Mouse (Mus musculus): ENCODE data around the gene Swt1. TPM values are rescaled to one million over a fixed set of nuclear protein-coding genes. Genes with fewer than 3 reads are reported as not detected.
"Not testable (repeated sequence)": the region's sequence is repeated elsewhere in the genome, so short reads cannot be mapped to it uniquely, and the experiment has no call there.

The Swt1 gene
- polyA plus RNA-seq, 1 experiment from 2014 or later = 24.9 TPM

DNA sequence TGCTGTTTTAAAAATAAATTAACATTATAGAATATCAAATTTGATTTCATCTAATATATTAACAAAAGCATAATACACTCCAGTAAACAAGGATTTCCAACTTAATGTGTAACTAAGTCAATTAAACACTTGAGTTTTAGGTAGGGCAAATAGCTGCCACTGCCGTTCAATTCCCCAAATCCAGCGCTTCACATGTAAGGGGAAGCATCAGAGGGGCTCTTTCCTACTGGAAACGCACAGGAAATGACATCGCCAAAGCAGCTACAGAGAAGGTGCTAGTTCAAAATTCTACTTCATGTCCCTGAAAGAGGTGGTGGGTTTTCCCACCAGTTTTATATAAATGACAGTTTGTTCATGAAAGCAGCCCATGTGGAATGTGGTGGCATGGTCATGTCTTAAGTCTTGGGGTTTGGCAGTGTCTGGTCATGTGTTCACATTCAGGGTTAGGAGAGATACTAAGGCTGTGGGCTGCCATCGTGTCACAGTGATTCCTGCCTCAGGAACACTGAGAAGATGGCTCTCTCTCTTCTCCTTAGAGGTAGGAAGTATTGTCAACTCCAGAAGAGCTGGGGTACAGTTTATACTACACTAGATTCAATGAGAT lies 60.4 kb downstream of the Swt1 start:
- WGBS = 83% methylated on average over 5 of the region's 5 CpGs
- Histone ChIP-seq H3K27me3 (ENCODE audit: insufficient read depth, low read length) (no peaks in the 10 kb centered on the region), H3K9ac (no peak overlapping the region), H3K4me1 (ENCODE audit: insufficient read depth) (no peaks in the 10 kb centered on the region), H3K9me3 (ENCODE audit: low read depth, low read length) (no peaks in the 10 kb centered on the region), H3K4me2 (no peak overlapping the region), H3K4me3 (ENCODE audit: low read depth, low read length) (no peak overlapping the region), H3K36me3 (ENCODE audit: insufficient read depth) (peaks cover 81% of the 10 kb centered on the region), H3K27ac (ENCODE audit: low read depth) (no peak overlapping the region)
- ATAC-seq (ENCODE audit: insufficient read depth) = no peak
- TF ChIP-seq CTCF (IDR thresholded peaks at IDR 0.05; ENCODE audit: low read depth) = no peak
- no peak for DNase-seq

DNA sequence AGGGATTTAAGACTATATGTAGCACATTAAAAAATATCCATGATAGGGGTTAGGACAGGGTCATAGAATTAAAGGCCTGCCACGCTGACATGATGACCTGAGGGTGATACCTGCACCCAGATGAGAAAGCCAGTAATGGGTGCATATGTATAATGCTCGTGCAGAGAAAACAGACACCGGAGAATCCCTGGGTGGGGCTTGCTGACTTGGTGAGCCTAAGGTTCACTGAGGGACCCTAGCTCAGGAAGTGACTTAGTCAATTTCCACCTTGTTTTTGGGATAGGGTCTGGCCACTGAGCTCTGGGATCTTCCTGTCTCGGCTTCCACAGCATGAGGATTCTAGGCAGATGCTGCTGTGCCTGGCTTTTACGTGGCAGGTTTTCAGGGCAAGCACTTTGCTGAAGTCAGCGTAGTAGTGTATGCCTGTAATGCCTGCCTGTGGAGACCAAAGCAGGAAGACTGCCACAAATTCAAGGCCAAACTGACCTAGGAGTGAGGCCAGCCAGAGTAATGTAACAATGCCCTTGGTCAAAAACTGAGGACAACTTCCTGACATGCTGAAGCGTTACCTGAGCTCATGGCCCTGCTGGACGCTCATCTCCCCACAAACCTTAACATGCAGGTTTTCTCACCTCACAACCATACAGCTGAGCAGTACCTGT lies 61.2 kb downstream of the Swt1 start:
- Histone ChIP-seq H3K9me3 (ENCODE audit: low read depth, low read length) (no peaks in the 10 kb centered on the region), H3K4me2 (no peak overlapping the region), H3K4me3 (ENCODE audit: low read depth, low read length) (no peak overlapping the region), H3K36me3 (ENCODE audit: insufficient read depth) (peaks cover 88% of the 10 kb centered on the region), H3K27me3 (ENCODE audit: insufficient read depth, low read length) (no peaks in the 10 kb centered on the region), H3K4me1 (ENCODE audit: insufficient read depth) (no peaks in the 10 kb centered on the region), H3K27ac (ENCODE audit: low read depth) (no peak overlapping the region), H3K9ac (no peak overlapping the region)
- 81% methylated on average over 8 of the region's 8 CpGs for WGBS
- DNase-seq = no peak
- TF ChIP-seq CTCF (IDR thresholded peaks at IDR 0.05; ENCODE audit: low read depth) = no peak
- no peak for ATAC-seq (ENCODE audit: insufficient read depth)

DNA sequence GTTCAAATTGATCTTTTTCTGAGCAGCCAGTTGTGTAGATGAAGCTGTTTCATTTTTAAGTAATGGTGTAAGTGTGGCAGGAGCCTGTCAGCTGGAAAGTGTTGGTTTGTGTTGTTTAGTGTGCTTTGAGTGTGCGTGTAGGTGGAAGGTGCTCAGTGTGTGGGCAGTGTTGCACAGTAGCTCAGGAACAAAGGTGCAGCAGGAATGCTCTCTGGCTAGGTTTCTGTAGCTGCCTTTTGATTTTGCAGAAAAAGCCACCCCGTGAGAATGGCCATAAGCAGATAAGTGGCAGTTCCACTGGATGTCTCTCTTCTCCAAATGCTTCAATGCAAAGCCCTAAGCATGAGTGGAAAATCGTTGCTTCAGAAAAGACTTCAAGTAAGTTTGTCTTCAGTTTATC lies 68.9 kb downstream of the Swt1 start:
- Histone ChIP-seq H3K4me2 (no peak overlapping the region), H3K9ac (no peak overlapping the region), H3K9me3 (ENCODE audit: low read depth, low read length) (no peaks in the 10 kb centered on the region), H3K4me1 (ENCODE audit: insufficient read depth) (no peaks in the 10 kb centered on the region), H3K27me3 (ENCODE audit: insufficient read depth, low read length) (no peaks in the 10 kb centered on the region), H3K27ac (ENCODE audit: low read depth) (no peak overlapping the region), H3K36me3 (ENCODE audit: insufficient read depth) (peaks cover 96% of the 10 kb centered on the region), H3K4me3 (ENCODE audit: low read depth, low read length) (no peak overlapping the region)
- WGBS = 86% methylated on average over 3 of the region's 3 CpGs
- DNase-seq = no peak
- no peak for TF ChIP-seq CTCF (IDR thresholded peaks at IDR 0.05; ENCODE audit: low read depth)
- ATAC-seq (ENCODE audit: insufficient read depth) = no peak

DNA sequence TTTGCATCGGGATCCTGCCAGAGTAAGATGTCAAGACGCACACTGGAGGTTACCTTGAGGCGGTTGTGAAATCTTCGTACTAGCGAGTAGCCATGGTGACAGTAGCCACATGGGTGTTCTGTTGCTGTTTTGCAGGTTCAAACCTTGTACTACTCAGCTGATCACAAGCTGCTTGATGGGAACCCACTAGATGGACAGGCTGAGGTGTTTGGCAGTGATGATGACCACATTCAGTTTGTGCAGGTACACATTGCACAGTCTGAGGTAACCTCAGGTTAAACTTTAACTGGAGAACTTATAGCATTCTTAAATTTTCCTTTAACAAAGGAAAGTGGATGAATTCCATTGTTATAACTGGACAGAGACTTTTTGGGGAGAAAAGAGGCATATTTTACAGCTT lies 72.3 kb downstream of the Swt1 start:
- peaks cover 97% of the 10 kb centered on the region for H3K36me3 ChIP-seq (ENCODE audit: insufficient read depth)
- DNase-seq (no peak), ATAC-seq (ENCODE audit: insufficient read depth) (no peak)
- no peak overlapping the region for H3K27ac ChIP-seq (ENCODE audit: low read depth)
- H3K9me3 ChIP-seq (ENCODE audit: low read depth, low read length) = no peaks in the 10 kb centered on the region
- 90% methylated on average over 5 of the region's 5 CpGs for WGBS
- no peak overlapping the region for H3K4me3 ChIP-seq (ENCODE audit: low read depth, low read length)
- H3K4me2 ChIP-seq = no peak overlapping the region
- H3K27me3 ChIP-seq (ENCODE audit: insufficient read depth, low read length) = no peaks in the 10 kb centered on the region
- H3K9ac ChIP-seq = no peak overlapping the region
- no peaks in the 10 kb centered on the region for H3K4me1 ChIP-seq (ENCODE audit: insufficient read depth)
- TF ChIP-seq CTCF (IDR thresholded peaks at IDR 0.05; ENCODE audit: low read depth) = no peak

DNA sequence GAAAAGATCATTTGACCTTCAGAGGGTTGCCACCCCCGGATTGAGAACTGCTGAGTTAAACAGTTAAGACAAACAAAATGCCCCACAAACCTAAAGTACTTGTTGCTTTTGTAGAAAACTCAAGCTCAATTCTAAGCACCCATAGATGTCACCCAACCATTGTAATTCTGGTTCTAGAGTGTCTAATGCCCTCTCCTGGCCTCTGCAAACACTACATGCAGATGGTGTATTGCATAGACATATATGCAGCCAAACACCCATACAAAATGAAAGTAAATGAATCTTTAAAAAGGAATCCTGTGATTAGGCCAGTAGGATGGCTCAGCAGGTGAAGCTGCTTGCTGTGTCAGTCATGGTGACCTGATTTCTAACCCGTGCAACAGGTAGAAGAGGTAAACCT lies 75.3 kb downstream of the Swt1 start:
- WGBS = 78% methylated on average over 2 of the region's 2 CpGs
- ATAC-seq (ENCODE audit: insufficient read depth) = no peak
- Histone ChIP-seq H3K4me1 (ENCODE audit: insufficient read depth) (no peaks in the 10 kb centered on the region), H3K9ac (no peak overlapping the region), H3K9me3 (ENCODE audit: low read depth, low read length) (no peaks in the 10 kb centered on the region), H3K4me2 (no peak overlapping the region), H3K36me3 (ENCODE audit: insufficient read depth) (peaks cover 76% of the 10 kb centered on the region), H3K4me3 (ENCODE audit: low read depth, low read length) (no peak overlapping the region), H3K27me3 (ENCODE audit: insufficient read depth, low read length) (no peaks in the 10 kb centered on the region), H3K27ac (ENCODE audit: low read depth) (no peak overlapping the region)
- peak; percentile 60 for TF ChIP-seq CTCF (IDR thresholded peaks at IDR 0.05; ENCODE audit: low read depth)
- peak; percentile 66 for DNase-seq

DNA sequence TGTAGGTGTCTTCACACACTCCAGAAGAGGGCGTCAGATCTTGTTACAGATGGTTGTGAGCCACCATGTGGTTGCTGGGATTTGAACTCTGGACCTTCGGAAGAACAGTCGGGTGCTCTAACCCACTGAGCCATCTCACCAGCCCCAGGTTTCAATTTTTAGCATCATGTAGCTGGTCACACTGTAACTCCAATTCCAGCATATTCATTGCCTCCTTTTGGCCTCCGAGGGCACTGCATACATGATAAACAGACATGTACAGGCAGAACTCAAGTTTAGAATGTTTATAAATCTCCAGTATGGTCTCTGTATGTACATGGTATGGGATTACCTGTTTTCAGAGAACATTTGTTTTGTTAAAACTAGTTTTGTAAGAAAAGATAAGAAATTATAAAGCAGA lies 80.0 kb downstream of the Swt1 start:
- not testable (repeated sequence) for DNase-seq; H3K9me3 ChIP-seq (ENCODE audit: low read depth, low read length); H3K4me3 ChIP-seq (ENCODE audit: low read depth, low read length); H3K27me3 ChIP-seq (ENCODE audit: insufficient read depth, low read length); H3K4me2 ChIP-seq; H3K4me1 ChIP-seq (ENCODE audit: insufficient read depth); ATAC-seq (ENCODE audit: insufficient read depth); H3K9ac ChIP-seq; H3K27ac ChIP-seq (ENCODE audit: low read depth)
- H3K36me3 ChIP-seq (ENCODE audit: insufficient read depth) = peaks cover 33% of the 10 kb centered on the region
- TF ChIP-seq CTCF (IDR thresholded peaks at IDR 0.05; ENCODE audit: low read depth) = peak; percentile 19
- WGBS = 60% methylated on average over 4 of the region's 4 CpGs

DNA sequence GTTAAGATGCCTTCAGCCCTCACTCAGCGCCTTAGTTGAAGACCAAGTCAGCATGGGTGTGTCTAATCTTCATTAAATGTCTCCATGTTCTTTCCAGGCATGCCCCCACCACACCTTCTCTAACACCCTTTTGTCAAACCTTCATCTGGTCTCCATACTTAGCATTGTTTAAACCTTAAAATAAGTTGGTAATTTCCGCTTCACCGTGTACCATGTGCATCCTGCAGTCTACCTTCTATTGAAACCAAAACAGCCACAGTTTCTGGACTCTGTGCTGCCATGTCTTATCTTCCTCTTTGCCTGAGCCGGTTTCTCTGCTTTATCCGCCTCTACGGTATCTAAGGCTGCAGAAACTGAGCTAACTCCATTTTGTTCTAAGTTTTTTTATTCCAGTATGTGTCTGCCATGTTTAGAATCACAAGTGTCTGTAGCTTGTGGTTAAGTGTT lies 81.6 kb downstream of the Swt1 start:
- TF ChIP-seq CTCF (IDR thresholded peaks at IDR 0.05; ENCODE audit: low read depth) = no peak
- Histone ChIP-seq H3K4me3 (ENCODE audit: low read depth, low read length) (peak overlapping the region; percentile 81), H3K27me3 (ENCODE audit: insufficient read depth, low read length) (no peaks in the 10 kb centered on the region), H3K9ac (peak overlapping the region; percentile 94; the same call in 1 of the 2 replicates), H3K4me1 (ENCODE audit: insufficient read depth) (peaks cover 2% of the 10 kb centered on the region), H3K36me3 (ENCODE audit: insufficient read depth) (peaks cover 17% of the 10 kb centered on the region), H3K9me3 (ENCODE audit: low read depth, low read length) (no peaks in the 10 kb centered on the region), H3K4me2 (peak overlapping the region; percentile 71), H3K27ac (ENCODE audit: low read depth) (peak overlapping the region; percentile 0; the same call in 1 of the 2 replicates)
- WGBS = 22% methylated on average over 6 of the region's 6 CpGs
- ATAC-seq (ENCODE audit: insufficient read depth) (no peak), DNase-seq (peak; percentile 33)
